Mouse (Mus musculus): ENCODE data around the gene 1700086D15Rik. TPM values are rescaled to one million over a fixed set of nuclear protein-coding genes. Genes with fewer than 3 reads are reported as not detected.

Gene 1700086D15Rik
- polyA plus RNA-seq, 1 experiment from 2014 or later: not detected

- Histone ChIP-seq H3K36me3 (ENCODE audit: insufficient read depth, low read length) (no peaks in the 10 kb centered on the region), H3K9ac (ENCODE audit: low read depth, low read length) (no peak overlapping the region), H3K27me3 (ENCODE audit: insufficient read depth, low read length) (no peaks in the 10 kb centered on the region), H3K4me2 (ENCODE audit: low read length) (no peak overlapping the region), H3K9me3 (replicated peaks; ENCODE audit: low read length) (no peaks in the 10 kb centered on the region), H3K4me1 (replicated peaks; ENCODE audit: insufficient read depth, low read length) (no peaks in the 10 kb centered on the region), H3K27ac (no peak overlapping the region), H3K4me3 (replicated peaks; ENCODE audit: low read depth, low read length) (no peak overlapping the region)
- WGBS: 3% methylated on average over 3 of the region's 3 CpGs
- ATAC-seq (replicated peaks; ENCODE audit: low FRiP score, low read depth) (no peak), DNase-seq (ENCODE audit: low spot score) (peak; percentile 88)
- peak; percentile 98 for TF ChIP-seq CTCF (IDR thresholded peaks at IDR 0.05; ENCODE audit: low read depth)
Observed at GRCm38 (mm10) chr11:65197280-65197679, 37.6 kb upstream of the 1700086D15Rik start.

- no peak overlapping the region for H3K9ac ChIP-seq (ENCODE audit: low read depth, low read length)
- H3K27me3 ChIP-seq (ENCODE audit: insufficient read depth, low read length): no peaks in the 10 kb centered on the region
- no peak overlapping the region for H3K27ac ChIP-seq
- DNase-seq (ENCODE audit: low spot score): no peak
- no peak overlapping the region for H3K4me2 ChIP-seq (ENCODE audit: low read length)
- no peaks in the 10 kb centered on the region for H3K36me3 ChIP-seq (ENCODE audit: insufficient read depth, low read length)
- WGBS: 68% methylated on average over 12 of the region's 12 CpGs
- no peaks in the 10 kb centered on the region for H3K4me1 ChIP-seq (replicated peaks; ENCODE audit: insufficient read depth, low read length)
- ATAC-seq (replicated peaks; ENCODE audit: low FRiP score, low read depth): no peak
- no peak for TF ChIP-seq CTCF (IDR thresholded peaks at IDR 0.05; ENCODE audit: low read depth)
- H3K9me3 ChIP-seq (replicated peaks; ENCODE audit: low read length): no peaks in the 10 kb centered on the region
- no peak overlapping the region for H3K4me3 ChIP-seq (replicated peaks; ENCODE audit: low read depth, low read length)
Observed at GRCm38 (mm10) chr11:65186974-65187373, 27.3 kb upstream of the 1700086D15Rik start.

GRCm38 (mm10) chr11:65185114-65185513 lies 25.4 kb upstream of the 1700086D15Rik start:
- Histone ChIP-seq H3K9ac (ENCODE audit: low read depth, low read length) (no peak overlapping the region), H3K9me3 (replicated peaks; ENCODE audit: low read length) (no peaks in the 10 kb centered on the region), H3K27ac (no peak overlapping the region), H3K4me2 (ENCODE audit: low read length) (no peak overlapping the region), H3K36me3 (ENCODE audit: insufficient read depth, low read length) (no peaks in the 10 kb centered on the region), H3K27me3 (ENCODE audit: insufficient read depth, low read length) (no peaks in the 10 kb centered on the region), H3K4me3 (replicated peaks; ENCODE audit: low read depth, low read length) (no peak overlapping the region), H3K4me1 (replicated peaks; ENCODE audit: insufficient read depth, low read length) (no peaks in the 10 kb centered on the region)
- no peak for TF ChIP-seq CTCF (IDR thresholded peaks at IDR 0.05; ENCODE audit: low read depth)
- no peak for DNase-seq (ENCODE audit: low spot score)
- ATAC-seq (replicated peaks; ENCODE audit: low FRiP score, low read depth): no peak
- WGBS: 97% methylated on average over 1 of the region's 1 CpGs

GRCm38 (mm10) chr11:65170121-65170750 lies 10.5 kb upstream of the 1700086D15Rik start:
- DNase-seq (ENCODE audit: low spot score): peak; percentile 24
- no peak for ATAC-seq (replicated peaks; ENCODE audit: low FRiP score, low read depth)
- no peaks in the 10 kb centered on the region for H3K9me3 ChIP-seq (replicated peaks; ENCODE audit: low read length)
- no peaks in the 10 kb centered on the region for H3K27me3 ChIP-seq (ENCODE audit: insufficient read depth, low read length)
- H3K9ac ChIP-seq (ENCODE audit: low read depth, low read length): no peak overlapping the region
- H3K4me3 ChIP-seq (replicated peaks; ENCODE audit: low read depth, low read length): no peak overlapping the region
- no peak for TF ChIP-seq CTCF (IDR thresholded peaks at IDR 0.05; ENCODE audit: low read depth)
- no peaks in the 10 kb centered on the region for H3K4me1 ChIP-seq (replicated peaks; ENCODE audit: insufficient read depth, low read length)
- WGBS: 74% methylated on average over 4 of the region's 4 CpGs
- H3K27ac ChIP-seq: no peak overlapping the region
- H3K36me3 ChIP-seq (ENCODE audit: insufficient read depth, low read length): no peaks in the 10 kb centered on the region
- no peak overlapping the region for H3K4me2 ChIP-seq (ENCODE audit: low read length)

GRCm38 (mm10) chr11:65162767-65163120 lies 3.1 kb upstream of the 1700086D15Rik start, which contains the start of gene Arhgap44:
TSS of gene Arhgap44 (minus strand) at chr11:65162961.
- ATAC-seq (replicated peaks; ENCODE audit: low FRiP score, low read depth): peak; percentile 85
- DNase-seq (ENCODE audit: low spot score): peak; percentile 70
- Histone ChIP-seq H3K4me2 (ENCODE audit: low read length) (peak within 1 kb of the TSS; percentile 96), H3K4me1 (replicated peaks; ENCODE audit: insufficient read depth, low read length) (0 out of 2 replicates have a peak, but pooled peaks cover 8% of the 10 kb centered on the region), H3K36me3 (ENCODE audit: insufficient read depth, low read length) (no peaks in the 10 kb centered on the region), H3K27me3 (ENCODE audit: insufficient read depth, low read length) (no peaks in the 10 kb centered on the region), H3K9ac (ENCODE audit: low read depth, low read length) (peak within 1 kb of the TSS; percentile 81), H3K27ac (no peak within 1 kb of the TSS), H3K4me3 (replicated peaks; ENCODE audit: low read depth, low read length) (peak within 1 kb of the TSS; percentile 95), H3K9me3 (replicated peaks; ENCODE audit: low read length) (no peaks in the 10 kb centered on the region)
- TF ChIP-seq CTCF (IDR thresholded peaks at IDR 0.05; ENCODE audit: low read depth): no peak
- under 1% methylated on average over 27 of the region's 27 CpGs for WGBS

GRCm38 (mm10) chr11:65161881-65162766 lies 2.4 kb upstream of the 1700086D15Rik start:
- no peak overlapping the region for H3K27ac ChIP-seq
- H3K4me1 ChIP-seq (replicated peaks; ENCODE audit: insufficient read depth, low read length): 0 out of 2 replicates have a peak, but pooled peaks cover 8% of the 10 kb centered on the region
- TF ChIP-seq CTCF (IDR thresholded peaks at IDR 0.05; ENCODE audit: low read depth): no peak
- ATAC-seq (replicated peaks; ENCODE audit: low FRiP score, low read depth) (peak; percentile 60), DNase-seq (ENCODE audit: low spot score) (peak; percentile 23)
- WGBS: 2% methylated on average over 46 of the region's 49 CpGs
- H3K9me3 ChIP-seq (replicated peaks; ENCODE audit: low read length): no peaks in the 10 kb centered on the region
- peak overlapping the region; percentile 96 for H3K4me2 ChIP-seq (ENCODE audit: low read length)
- no peaks in the 10 kb centered on the region for H3K27me3 ChIP-seq (ENCODE audit: insufficient read depth, low read length)
- H3K36me3 ChIP-seq (ENCODE audit: insufficient read depth, low read length): no peaks in the 10 kb centered on the region
- peak overlapping the region; percentile 81 for H3K9ac ChIP-seq (ENCODE audit: low read depth, low read length)
- peak overlapping the region; percentile 95 for H3K4me3 ChIP-seq (replicated peaks; ENCODE audit: low read depth, low read length)

Measured in kidney, postnatal 0 days (tissue).